Mouse (Mus musculus) liver, adult 2 months (tissue): Measurements from ENCODE around the gene Igf1r.

ENCODE experiments used
- CTCF ChIP-seq: fragments of 200-500 bp; IDR thresholded peaks from 2 replicates; pipeline ENCODE4 v1.5.1; 2011; ENCODE audit warnings: low read depth, low read length, control low read depth
- POLR2A ChIP-seq: fragments of 200-500 bp; IDR thresholded peaks from 2 replicates; pipeline ENCODE4 v1.6.1; 2011; ENCODE audit warnings: low read length, control low read depth; ENCODE audit not compliant: insufficient read depth; ENCODE audit errors: extremely low read depth

DNA sequence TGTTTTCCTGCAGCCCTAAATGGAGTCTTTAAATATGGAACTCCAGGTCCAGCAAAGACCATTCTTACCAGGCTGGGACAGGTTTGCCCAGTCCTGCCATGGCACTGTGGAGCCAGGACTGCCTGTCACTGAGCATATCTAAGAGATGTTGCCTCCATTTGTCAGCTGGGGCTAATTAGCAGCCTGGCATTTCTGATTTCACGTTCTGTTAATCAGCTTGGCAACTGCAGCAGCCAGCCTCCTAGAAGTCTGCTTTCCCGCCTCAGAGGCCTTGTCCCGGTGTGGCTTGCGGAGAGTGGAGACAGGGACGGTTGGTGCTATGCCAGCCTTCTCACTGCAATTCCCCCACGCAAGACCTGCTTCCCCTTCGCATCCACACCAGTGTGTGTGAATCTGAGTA is 220.1 kb downstream of the Igf1r start:
- TF ChIP-seq POLR2A (no peak), CTCF (no peak)
